Mouse (Mus musculus) cerebellum, postnatal 10 days (tissue): ENCODE data around the gene Csnk2b.

Experiments
- DNase-seq, 2 experiments: peaks; one replicate each; pipeline ENCODE4 v3.0.0; 2021; ENCODE audit warnings: mixed read lengths in 2 of 2

Gene Csnk2b

DNA sequence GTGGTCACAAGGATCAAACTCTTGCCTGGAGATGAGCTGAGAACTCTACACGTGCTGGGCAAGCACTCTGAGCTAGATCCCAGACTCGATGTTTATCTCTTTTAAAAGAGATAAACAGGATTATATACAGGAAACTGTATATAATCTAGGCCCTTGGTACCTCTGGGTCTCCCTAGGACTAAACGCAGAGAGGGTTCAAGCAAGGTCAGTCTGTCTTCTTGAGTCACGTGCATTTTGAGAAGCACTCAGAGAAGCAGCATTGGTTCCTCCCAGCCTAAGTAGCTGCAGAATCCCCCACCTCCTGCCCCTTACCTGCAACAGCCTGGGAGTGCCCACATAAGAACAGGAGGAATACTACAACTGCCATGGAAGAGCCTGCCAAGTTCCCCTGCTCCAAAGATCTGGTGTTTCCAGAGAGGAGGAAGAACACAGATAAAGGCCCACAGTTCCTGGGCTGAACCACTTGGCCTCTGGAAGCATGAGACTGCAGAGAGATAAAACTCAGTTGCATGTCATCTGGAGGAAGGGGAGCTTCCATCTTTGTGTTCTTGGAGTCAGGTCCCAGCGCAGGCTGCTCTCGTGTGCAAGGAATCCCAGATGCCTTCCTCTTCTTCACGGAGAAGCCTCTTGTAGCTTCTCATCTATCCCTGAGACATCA, 36.5 kb downstream of the Csnk2b start, which contains the start of gene Ly6g6f:
Gene Ly6g6f (minus strand): TSS at position 403 of the 658 bp plus-strand sequence.
- no peak for DNase-seq

DNA sequence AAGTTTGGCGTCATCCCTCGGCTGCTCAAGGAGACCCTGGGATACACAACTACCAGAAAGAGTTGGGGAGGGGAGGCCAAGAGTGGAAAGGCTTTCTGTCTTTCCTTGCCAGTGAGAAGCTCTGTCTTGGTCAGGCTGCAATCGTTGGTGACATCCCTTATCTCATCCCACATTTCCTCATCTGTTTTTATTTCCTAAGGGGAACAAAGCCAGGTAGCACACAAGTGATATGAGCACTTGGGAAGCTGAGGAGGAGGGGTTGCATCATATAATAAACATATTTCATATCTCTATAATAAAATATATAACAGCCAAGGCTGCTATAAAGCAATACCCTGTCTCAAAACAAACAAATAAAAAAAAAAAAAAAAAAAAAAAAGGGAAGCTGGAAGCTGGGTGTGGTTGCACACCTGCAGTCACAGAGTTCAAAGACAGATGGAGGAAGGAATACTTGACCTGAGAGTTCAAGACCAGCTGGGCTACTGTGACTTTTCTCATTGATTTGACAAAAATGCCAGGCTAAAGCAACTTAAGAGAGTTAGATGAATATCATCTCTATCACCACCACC, 37.8 kb downstream of the Csnk2b start:
- no peak for DNase-seq

DNA sequence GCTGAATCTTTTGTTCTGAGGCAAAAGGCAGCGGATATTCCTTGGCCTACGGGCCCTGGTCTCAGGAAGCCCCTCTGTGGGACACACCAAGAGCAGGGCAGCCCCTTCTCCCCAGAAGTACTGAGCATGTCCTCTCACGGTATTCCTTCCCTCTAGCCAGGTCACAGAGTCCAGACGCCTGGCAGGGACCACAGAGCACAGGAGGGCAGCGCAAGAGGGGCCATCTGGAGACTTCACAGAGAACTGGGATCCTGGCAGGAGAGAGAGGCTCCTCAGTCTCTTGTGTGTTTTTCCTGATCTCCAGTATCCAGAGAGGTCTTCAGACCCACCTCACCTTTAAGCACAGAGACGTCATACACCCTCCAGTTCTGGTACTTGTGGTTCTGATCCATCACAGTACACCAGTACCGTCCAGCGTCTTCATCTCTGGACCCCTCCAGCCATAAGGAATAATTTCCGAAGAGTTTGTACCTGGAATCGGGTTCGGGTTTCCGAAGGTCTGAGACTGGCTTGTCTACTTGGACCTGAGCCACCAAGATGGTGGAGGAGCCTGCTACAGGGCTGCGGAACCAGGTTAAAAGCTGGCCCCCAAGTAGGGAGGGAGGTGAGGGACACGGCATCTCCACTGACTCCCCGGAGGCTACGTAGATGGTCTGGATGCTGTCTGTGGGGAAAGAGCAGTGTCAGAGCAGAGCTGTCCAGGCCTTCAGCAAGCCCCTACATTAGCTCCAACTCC, 38.8 kb downstream of the Csnk2b start:
- DNase-seq = peak; percentile 52 to 57

DNA sequence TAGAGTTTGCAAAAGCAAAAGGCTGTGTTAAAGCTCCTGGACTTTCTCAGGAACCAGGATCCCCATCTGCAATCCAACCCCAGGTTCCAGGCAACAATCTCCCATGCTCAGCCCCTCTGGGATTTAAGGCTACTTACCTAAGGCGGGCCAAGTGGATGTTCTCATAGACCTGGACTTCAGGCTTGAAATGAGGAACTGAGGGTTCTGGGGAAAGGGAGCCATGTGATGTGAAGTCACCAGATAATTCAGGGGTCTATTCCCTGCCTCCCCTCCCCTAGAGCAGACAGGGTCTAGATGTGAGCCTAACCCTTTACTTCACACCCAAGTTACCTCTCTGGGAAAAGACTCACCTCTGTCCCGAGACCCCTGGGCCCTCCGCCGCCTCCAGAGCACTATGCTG, 41.1 kb downstream of the Csnk2b start:
- DNase-seq = no peak

DNA sequence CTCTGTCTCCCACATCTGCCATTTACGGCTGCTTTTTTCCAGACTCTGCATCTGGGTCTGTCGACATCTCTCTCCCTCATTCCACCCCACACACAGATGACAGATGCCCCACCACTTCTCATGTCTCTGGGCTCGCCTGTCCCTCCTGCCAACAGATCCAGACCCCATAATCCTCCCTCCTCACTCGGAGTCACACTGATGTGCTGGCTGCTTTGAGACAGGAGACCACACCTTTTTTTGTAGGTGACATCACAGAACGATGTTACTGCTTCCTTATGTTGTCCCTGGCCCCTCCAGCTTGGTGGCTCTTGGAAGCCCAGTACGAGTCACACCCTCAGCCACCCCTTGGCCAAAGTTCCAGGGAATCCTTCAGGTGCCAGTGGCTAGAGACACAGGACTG, 41.6 kb downstream of the Csnk2b start:
- no peak for DNase-seq

DNA sequence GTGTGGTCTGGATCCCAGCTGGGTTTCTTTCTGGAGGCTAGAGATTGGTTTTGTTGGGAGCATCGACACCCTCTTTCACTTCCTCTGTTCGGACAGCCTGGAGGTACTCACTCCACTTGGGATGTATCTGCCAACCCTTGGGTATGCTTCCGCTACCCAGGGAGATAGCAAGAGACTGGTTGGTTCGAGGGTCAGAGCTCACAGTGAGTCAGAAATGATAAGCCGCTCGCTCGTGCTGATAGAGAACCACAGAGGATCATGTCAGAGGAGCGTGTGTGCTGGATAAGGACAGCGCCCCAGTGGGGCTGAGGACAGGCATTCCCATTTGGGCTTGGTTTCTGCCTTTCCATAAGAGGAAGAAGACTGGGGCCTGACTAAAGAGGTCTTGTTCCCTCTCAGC, 42.1 kb downstream of the Csnk2b start:
- no peak for DNase-seq

DNA sequence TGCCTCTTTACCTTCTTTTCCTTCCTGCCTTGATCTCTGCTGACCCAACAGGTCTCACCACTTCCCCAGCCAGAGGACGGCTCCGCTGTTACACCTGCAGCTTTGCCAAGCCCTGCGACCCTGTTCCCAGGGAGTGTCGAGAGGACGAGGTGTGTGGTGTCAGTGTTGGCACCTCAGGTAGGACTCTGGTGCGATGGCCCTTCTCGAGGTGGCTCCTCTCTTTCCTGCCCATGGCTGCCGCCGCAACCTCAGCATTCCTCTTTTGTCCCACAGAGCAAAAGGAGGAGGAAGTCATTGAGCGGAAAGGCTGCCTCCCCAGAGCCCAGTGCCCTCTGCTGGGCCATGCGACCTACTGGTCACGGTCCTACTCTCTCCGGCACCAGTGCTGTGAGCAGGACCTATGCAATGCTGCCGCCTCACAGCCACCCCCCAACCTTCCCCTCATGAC, 44.0 kb downstream of the Csnk2b start, which contains the start of gene Ly6g6d:
Gene Ly6g6d (minus strand): TSS at position 280 of the 448 bp plus-strand sequence.
- peak in 1 of 2 experiments; percentile 49 for DNase-seq

DNA sequence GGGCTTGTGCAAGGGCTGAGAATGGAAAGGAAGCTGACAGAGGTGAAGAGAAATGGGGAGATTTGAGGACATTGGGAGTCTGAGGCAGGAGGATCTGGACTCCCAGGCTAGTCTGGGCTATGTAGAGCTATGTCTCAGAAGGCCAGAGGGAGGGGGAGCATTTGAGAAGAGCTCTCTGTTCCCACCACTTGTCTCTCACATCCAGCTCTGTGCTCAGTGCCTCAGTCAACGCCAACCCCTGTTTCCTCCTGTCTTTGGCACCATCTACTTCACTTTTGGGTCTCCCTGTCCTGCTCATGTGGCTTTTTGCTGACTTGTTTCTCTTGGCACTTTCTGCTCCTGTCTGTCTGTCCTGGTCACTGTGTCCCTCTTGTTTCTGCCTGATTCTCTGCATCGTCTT, 44.6 kb downstream of the Csnk2b start:
- no peak for DNase-seq

DNA sequence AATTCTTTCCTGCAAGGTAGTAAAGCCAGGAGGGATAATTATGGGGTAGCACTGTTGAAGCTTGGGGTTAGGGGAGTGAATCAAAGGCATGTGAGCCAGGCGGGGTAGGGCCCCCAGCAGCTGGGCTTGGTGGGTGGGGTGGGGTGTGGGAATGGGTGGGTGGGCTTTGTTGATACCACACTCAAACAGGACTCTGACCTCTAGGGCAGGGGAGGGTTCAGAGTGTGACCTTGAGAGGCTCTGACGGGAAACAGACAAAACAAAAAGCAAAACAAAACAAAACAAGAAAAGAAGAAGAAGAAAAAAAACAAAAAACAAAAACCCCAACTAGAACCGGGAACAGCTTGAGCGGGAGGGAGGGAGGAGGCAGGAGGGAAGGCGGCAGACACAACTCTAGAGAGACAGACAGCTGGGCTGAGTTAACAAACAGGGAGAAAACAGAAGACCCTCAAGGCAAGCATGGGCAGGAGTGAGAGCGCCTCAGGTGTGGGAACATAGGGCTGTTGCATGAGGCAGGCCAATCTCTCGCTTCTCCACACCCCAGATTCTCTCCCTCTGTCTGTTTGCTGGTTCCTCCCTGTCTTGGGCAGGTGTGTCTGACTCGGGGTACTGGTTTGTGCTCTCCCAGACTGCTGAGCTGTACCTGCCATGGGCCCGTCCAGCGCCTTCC, 45.2 kb downstream of the Csnk2b start, which contains the start of gene Ly6g6e:
Gene Ly6g6e (plus strand): TSS at position 396 of the 670 bp plus-strand sequence.
- DNase-seq = no peak

DNA sequence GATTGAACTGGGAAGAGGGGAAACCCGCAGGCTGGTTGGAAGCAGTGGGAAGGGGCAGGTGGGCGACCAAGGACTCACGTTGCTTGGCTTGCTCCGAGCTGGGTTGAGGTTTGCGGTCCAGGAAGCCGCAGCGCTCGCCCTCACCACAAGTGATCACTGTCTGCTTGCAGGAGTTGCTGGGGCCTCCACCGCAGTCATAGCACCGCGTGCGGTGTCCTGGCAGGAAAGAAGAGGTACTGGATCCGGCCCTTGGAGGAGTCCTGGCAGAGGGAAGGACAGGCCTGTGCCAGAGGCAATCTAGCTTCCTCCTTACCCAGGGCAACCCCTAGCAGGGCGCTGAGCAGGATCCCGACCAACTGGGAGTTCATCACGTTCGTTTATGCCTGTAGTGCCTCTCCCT, 47.8 kb downstream of the Csnk2b start:
- peak; percentile 80 to 85 for DNase-seq

DNA sequence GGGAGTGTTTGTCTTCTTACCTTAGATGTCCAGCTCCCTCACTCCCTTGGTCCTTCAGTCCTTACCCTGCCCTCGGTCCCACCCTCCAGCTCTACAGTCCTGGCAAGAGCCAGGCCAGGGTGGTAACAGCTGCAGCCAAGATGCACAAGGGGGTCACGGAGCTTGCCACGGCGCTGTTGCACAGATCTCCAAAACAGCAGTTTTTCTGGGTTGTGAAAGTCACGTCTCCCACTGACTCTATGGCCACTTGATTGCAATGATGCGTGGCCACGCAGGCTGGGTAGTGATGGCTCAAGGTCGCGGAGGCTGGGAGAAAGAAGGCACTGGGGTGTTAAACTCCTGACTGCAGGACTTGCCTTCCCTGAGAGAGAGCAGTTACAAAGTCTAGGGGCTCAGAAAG, 50.4 kb downstream of the Csnk2b start:
- peak; percentile 43 to 46 for DNase-seq

DNA sequence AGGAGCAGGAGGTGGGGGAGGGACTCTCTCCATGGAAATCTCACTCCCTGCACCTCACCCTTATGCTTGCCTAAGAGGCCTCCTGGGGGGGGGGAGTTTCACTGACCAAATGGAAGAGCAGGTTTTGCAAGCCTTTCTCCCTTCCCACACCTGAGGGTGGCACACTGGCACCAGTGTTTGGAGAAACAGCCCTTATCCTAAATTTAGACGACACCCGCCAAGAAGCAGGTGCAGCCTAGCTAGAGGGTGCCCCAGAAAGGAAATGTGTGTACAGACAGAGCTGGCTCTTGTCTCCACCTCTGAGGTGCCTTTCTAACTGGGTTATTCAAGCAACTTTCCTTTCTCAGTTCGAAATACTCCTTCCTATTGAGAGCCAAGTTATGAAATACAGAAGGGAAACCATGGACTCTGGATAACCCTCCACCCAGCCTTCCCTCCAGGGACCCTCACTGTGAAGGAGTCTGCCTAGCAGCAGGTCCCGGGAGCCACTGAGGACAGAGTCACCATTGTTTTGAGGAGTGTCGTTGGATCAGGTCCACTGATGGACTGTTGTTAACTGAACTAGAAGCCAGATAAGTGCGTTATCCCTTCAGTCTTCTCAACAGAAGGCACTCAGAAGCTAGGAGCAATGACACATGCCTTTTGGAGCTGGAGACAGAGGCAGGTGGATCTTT, 51.2 kb downstream of the Csnk2b start:
- peak; percentile 86 to 89 for DNase-seq

DNA sequence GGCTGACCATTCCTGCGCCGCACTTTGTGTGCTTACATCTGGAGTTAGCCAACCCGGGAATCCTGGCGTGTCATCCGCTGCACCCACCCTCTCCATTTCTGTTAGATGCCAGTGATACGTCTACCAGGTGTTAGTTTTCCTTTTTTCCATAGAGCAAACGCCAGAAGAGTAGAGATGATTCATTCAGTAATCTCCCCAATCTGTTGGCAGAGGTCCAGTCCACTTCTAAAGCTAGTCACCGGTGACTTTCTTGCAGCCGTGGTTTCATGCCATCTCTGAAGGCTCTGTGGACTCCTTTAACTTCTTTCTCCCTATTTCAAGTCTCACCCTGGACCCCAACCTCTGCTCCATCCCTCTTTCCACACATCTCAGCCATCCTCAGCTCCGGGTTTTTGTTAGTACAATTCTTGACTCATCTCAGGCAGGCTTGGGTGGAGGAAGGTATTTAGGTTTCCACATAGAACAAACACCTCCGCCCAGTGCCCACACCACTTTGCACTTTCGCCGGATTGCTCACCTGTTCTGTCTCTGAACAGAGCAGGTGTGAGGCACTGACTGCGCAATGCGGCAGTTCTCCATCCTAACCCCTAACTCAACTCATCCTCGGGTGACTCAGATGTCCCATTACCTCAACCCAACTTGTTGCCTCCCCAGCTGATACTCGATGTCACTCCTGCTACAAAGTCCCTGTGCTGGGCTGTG, 53.5 kb downstream of the Csnk2b start:
- peak in 1 of 2 experiments; percentile 47 for DNase-seq
